Mouse (Mus musculus): ENCODE data around the gene Catsperd. TPM values are rescaled to one million over a fixed set of nuclear protein-coding genes. Genes with fewer than 3 reads are reported as not detected.

Catsperd gene
- total and polyA plus RNA-seq, 3 experiments: 0.16 to 0.36 (median 0.21) TPM

GRCm38 (mm10) chr17:56669766-56670165 lies 41.8 kb downstream of the Catsperd start:
- peaks cover 3% of the 10 kb centered on the region for H3K9me3 ChIP-seq (replicated peaks; ENCODE audit: low read length)
- no peak overlapping the region for H3K27ac ChIP-seq (ENCODE audit: insufficient read depth, low read depth)
- dilution Hi-C loops (cut with MboI; ENCODE audit: extremely low pct_ligation_motif_present, extremely low pct_unique_long_range_greater_than_20kb, low sequenced_read_pairs): no loop called here
- H3K79me2 ChIP-seq (replicated peaks; ENCODE audit: control insufficient read depth, extremely low read depth, insufficient read depth, poor library complexity, severe bottlenecking): peaks cover 15% of the 10 kb centered on the region
- peaks cover 6% of the 10 kb centered on the region for H3K27me3 ChIP-seq (replicated peaks)
- in situ Hi-C loops (cut with MboI; ENCODE audit: low pct_ligation_motif_present, low pct_unique_long_range_greater_than_20kb, low sequenced_read_pairs): loop anchor here (10.0 kb wide), 1 partner anchor 305 kb away; no protein-coding TSS in a partner anchor
- TF ChIP-seq UBTF (IDR thresholded peaks at IDR 0.05; ENCODE audit: low read depth, low read length) (no peak), USF1 (IDR thresholded peaks at IDR 0.05; ENCODE audit: low read depth, low read length) (no peak), JUN (IDR thresholded peaks at IDR 0.05; ENCODE audit: insufficient read depth, low read depth, low read length) (no peak), KAT2A (IDR thresholded peaks at IDR 0.05; ENCODE audit: insufficient replicate concordance, low read length) (no peak), RAD21 (IDR thresholded peaks at IDR 0.05; ENCODE audit: low read depth, low read length) (no peak), ELF1 (IDR thresholded peaks at IDR 0.05; ENCODE audit: low read depth, low read length) (no peak), NELFE (IDR thresholded peaks at IDR 0.05; ENCODE audit: low read depth, low read length) (no peak), POLR2A (IDR thresholded peaks at IDR 0.05; ENCODE audit: low read depth, low read length) (no peak), PAX5 (IDR thresholded peaks at IDR 0.05; ENCODE audit: low read length) (no peak), MAFK (IDR thresholded peaks at IDR 0.05; ENCODE audit: insufficient replicate concordance, low read length) (no peak), SMC3 (IDR thresholded peaks at IDR 0.05; ENCODE audit: low read depth, low read length) (no peak), ETS1 (conservative IDR thresholded peaks at IDR 0.05; ENCODE audit: low read depth, low read length) (no peak), E2F4 (IDR thresholded peaks at IDR 0.05; ENCODE audit: insufficient replicate concordance, low read depth, low read length) (no peak), RCOR1 (conservative IDR thresholded peaks at IDR 0.05; ENCODE audit: low read depth, low read length) (no peak), EP300 (IDR thresholded peaks at IDR 0.05; ENCODE audit: low read length) (no peak), MYC (IDR thresholded peaks at IDR 0.05; ENCODE audit: low read depth, low read length) (no peak), MAX (IDR thresholded peaks at IDR 0.05; ENCODE audit: low read length) (no peak)
- no peak overlapping the region for H3K9ac ChIP-seq (ENCODE audit: insufficient read depth, low read depth)
- H3K4me2 ChIP-seq (ENCODE audit: insufficient read depth, low read depth, poor library complexity, severe bottlenecking): no peak overlapping the region
- no peak for DNase-seq (ENCODE audit: extremely low read depth)
- H3K4me1 ChIP-seq (ENCODE audit: control insufficient read depth in 1 of 2, insufficient read depth in 2 of 2): peaks cover 0 to 13% of the 10 kb centered on the region in 2 experiments; a peak in 3 of 4 replicates
- H3K36me3 ChIP-seq (replicated peaks in 1 of 2; ENCODE audit: control insufficient read depth in 1 of 2, insufficient read depth in 1 of 2, low read length in 1 of 2): peaks cover 0 to 1% of the 10 kb centered on the region in 2 experiments
- no peak overlapping the region for H3K4me3 ChIP-seq (replicated peaks in 1 of 3; ENCODE audit: low read depth in 2 of 3, low read length in 2 of 3, poor library complexity in 1 of 3)

DNA sequence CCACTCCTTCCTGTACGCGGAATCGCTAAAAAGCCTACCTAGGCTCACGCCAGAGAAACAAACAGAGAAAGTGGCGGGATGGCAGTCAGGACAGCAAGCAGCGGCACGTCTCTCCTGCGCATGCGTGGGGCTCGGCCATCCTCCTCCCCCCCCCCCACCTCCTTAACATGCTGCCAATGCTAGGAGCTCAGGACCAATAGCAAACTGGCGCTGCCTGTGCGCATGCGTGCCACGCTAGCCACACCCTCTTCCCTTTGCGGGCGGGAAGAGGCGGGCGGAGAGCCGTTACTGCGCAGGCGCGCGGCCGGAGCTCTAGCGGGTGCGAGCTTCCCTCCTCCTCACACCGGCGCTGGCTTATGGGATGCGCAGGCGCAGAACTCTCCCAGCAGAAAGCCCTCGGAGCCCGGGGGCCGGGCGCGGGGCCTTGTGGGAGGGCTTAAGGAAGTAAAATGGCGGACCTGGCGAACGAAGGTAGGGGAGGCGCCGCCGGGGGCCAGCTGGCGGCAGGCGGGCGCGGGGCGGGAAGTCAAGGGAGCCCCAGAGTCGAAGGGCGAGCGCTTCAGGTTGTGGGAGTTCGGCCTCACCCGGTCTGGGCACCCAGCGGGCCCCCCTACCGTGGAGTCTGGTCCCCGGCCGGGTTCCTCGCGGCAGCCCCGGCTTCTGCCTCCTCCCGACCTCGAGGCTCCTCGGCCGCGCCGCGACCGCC lies 45.2 kb downstream of the Catsperd start, which contains the start of gene Ranbp3:
Ranbp3 (plus strand) TSS at position 354 of the 706 bp plus-strand sequence.
- peak; percentile 99 for DNase-seq (ENCODE audit: extremely low read depth)
- Histone ChIP-seq H3K36me3 (replicated peaks in 1 of 2; ENCODE audit: control insufficient read depth in 1 of 2, insufficient read depth in 1 of 2, low read length in 1 of 2) (peaks cover 17 to 33% of the 10 kb centered on the region in 2 experiments), H3K27me3 (replicated peaks) (no peaks in the 10 kb centered on the region), H3K4me2 (ENCODE audit: insufficient read depth, low read depth, poor library complexity, severe bottlenecking) (peak within 1 kb of the TSS; percentile 90), H3K4me1 (ENCODE audit: control insufficient read depth in 1 of 2, insufficient read depth in 2 of 2) (peaks cover 0 to 44% of the 10 kb centered on the region in 2 experiments; a peak in 3 of 4 replicates), H3K4me3 (replicated peaks in 1 of 3; ENCODE audit: low read depth in 2 of 3, low read length in 2 of 3, poor library complexity in 1 of 3) (peak within 1 kb of the TSS; percentile 90 to 98 (median 94)), H3K9ac (ENCODE audit: insufficient read depth, low read depth) (peak within 1 kb of the TSS; percentile 96), H3K27ac (ENCODE audit: insufficient read depth, low read depth) (0 out of 2 replicates have a peak within 1 kb of the TSS, but pooled peaks have one; percentile 28), H3K79me2 (replicated peaks; ENCODE audit: control insufficient read depth, extremely low read depth, insufficient read depth, poor library complexity, severe bottlenecking) (peaks cover 47% of the 10 kb centered on the region), H3K9me3 (replicated peaks; ENCODE audit: low read length) (no peaks in the 10 kb centered on the region)
- dilution Hi-C loops (cut with MboI; ENCODE audit: extremely low pct_ligation_motif_present, extremely low pct_unique_long_range_greater_than_20kb, low sequenced_read_pairs) (no loop called here), in situ Hi-C loops (cut with MboI; ENCODE audit: low pct_ligation_motif_present, low pct_unique_long_range_greater_than_20kb, low sequenced_read_pairs) (no loop called here)
- TF ChIP-seq MAFK (IDR thresholded peaks at IDR 0.05; ENCODE audit: insufficient replicate concordance, low read length) (no peak), RAD21 (IDR thresholded peaks at IDR 0.05; ENCODE audit: low read depth, low read length) (no peak), NRF1 (IDR thresholded peaks at IDR 0.05; ENCODE audit: low read depth, low read length) (peak; percentile 100), CTCF (conservative IDR thresholded peaks at IDR 0.05 in 1 of 2, IDR thresholded peaks at IDR 0.05 in 1 of 2; ENCODE audit: low read depth in 2 of 2, low read length in 2 of 2) (no peak), ZMIZ1 (IDR thresholded peaks at IDR 0.05; ENCODE audit: low read depth, low read length) (no peak; the same call in 1 of the 2 replicates), ZKSCAN1 (IDR thresholded peaks at IDR 0.05; ENCODE audit: borderline replicate concordance, low read depth, low read length) (no peak), TCF12 (IDR thresholded peaks at IDR 0.05; ENCODE audit: low read depth, low read length) (peak; percentile 98), MAX (IDR thresholded peaks at IDR 0.05; ENCODE audit: low read length) (peak; percentile 18; the same call in 1 of the 2 replicates), NELFE (IDR thresholded peaks at IDR 0.05; ENCODE audit: low read depth, low read length) (peak; percentile 74), MYC (IDR thresholded peaks at IDR 0.05; ENCODE audit: low read depth, low read length) (no peak), PAX5 (IDR thresholded peaks at IDR 0.05; ENCODE audit: low read length) (no peak), EP300 (IDR thresholded peaks at IDR 0.05; ENCODE audit: low read length) (no peak), IRF4 (IDR thresholded peaks at IDR 0.05; ENCODE audit: low read depth, low read length) (peak; percentile 31), USF1 (IDR thresholded peaks at IDR 0.05; ENCODE audit: low read depth, low read length) (no peak), POLR2A (IDR thresholded peaks at IDR 0.05; ENCODE audit: low read depth, low read length) (peak; percentile 84), MXI1 (IDR thresholded peaks at IDR 0.05; ENCODE audit: low read depth, low read length) (0 out of 2 replicates have a peak, but pooled peaks have one; percentile 15), SIN3A (IDR thresholded peaks at IDR 0.05; ENCODE audit: low read length) (0 out of 2 replicates have a peak, but pooled peaks have one; percentile 49), HCFC1 (IDR thresholded peaks at IDR 0.05; ENCODE audit: low read depth, low read length) (peak; percentile 74), MEF2A (IDR thresholded peaks at IDR 0.05; ENCODE audit: borderline replicate concordance, low read depth, low read length) (no peak; the same call in 1 of the 2 replicates), GABPA (IDR thresholded peaks at IDR 0.05; ENCODE audit: insufficient replicate concordance, low read depth, low read length) (no peak), SMC3 (IDR thresholded peaks at IDR 0.05; ENCODE audit: low read depth, low read length) (no peak), ZC3H11A (IDR thresholded peaks at IDR 0.05; ENCODE audit: low read depth, low read length) (no peak)
